Mouse (Mus musculus): ENCODE results near the gene Urgcp. TPM values are rescaled to one million over a fixed set of nuclear protein-coding genes. Genes with fewer than 3 reads are reported as not detected.
"Not testable (repeated sequence)": the region's sequence is repeated elsewhere in the genome, so short reads cannot be mapped to it uniquely, and the experiment has no call there.

Gene Urgcp
- polyA plus RNA-seq (2014; fragmentation: Nextera tagmentation; extraction: Ambion mirVana): 22.5 and 25.2 TPM in 2 replicates

DNA sequence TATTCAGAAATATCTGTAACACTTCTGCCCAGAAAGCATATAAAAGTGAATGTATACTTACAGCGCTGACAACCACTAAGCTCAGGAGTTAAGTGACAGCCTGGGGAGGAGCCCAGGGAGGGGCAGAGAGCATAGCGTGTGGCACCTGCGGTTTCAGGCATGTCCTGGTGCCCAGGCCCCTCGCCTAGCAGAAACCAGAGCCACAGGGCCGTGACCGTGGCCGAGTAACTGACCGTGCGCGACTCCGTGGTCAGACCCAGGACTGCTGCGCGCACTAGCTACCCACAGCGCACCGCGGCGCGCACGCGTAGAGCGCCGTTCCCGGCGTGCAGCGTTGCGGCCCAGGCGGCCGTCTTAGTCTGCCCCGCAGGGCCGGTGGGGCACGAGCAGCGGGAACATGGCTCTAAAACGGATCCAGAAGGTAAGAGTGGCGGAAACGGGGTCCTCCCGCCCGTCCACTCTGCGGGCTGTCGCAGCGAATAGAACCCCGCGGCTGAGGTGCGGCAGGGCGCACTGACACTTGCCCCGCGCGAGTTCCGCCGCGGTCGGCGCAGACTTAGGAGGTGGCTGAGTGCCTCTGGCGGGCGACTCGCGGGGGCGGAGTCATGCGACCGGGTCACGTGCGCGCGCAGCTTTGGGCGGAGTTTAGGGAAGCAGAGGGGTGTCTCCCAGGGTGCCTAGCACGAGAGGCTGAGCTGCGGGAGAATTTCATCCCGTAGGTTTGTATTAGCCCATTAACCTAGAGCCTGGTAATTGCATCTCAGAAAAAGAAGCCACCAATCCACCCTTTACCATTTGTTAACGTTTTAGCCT, at the start of gene Urgcp:
Gene Urgcp, minus strand, starts transcription at position 557 of the 813 bp plus-strand sequence.
- under 1% methylated on average over 51 of the region's 68 CpGs for WGBS
- Histone ChIP-seq H3K4me1 (ENCODE audit: control insufficient read depth, insufficient read depth, low read length) (peaks cover 2% of the 10 kb centered on the region; the same call in 1 of the 2 replicates), H3K4me3 (ENCODE audit: low read depth, low read length) (peak within 1 kb of the TSS; percentile 82), H3K27me3 (replicated peaks; ENCODE audit: control insufficient read depth, insufficient read depth, low read length) (no peaks in the 10 kb centered on the region), H3K36me3 (ENCODE audit: control insufficient read depth, insufficient read depth, low read length) (no peaks in the 10 kb centered on the region), H3K9me3 (ENCODE audit: control insufficient read depth, low read length) (no peaks in the 10 kb centered on the region), H3K9ac (ENCODE audit: low read depth, low read length) (peak within 1 kb of the TSS; percentile 88), H3K27ac (replicated peaks; ENCODE audit: low read depth, low read length) (peak within 1 kb of the TSS; percentile 94), H3K4me2 (ENCODE audit: low read depth, low read length) (peak within 1 kb of the TSS; percentile 79)
- ATAC-seq (ENCODE audit: low read depth) (peak; percentile 98), DNase-seq (ENCODE audit: low spot score) (peak; percentile 96)

DNA sequence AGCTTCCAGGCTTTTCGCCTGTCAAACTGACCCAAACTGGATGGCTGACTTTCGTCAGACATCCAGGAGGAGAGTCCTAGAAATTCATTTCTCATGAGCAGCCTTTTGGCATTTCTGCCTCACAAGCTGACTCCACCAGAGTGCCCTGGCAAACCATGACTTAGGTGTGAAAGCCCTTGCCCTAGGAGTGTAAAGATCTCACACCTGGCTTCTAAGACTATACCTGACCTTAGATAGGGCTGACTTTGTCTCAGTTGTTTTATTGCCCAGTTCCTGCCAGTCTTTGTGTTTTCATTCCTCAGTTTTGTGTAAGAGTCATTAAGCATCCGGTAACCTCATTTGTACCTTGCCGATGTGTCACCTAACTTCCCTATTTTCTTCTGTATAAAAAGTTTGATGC, 47.3 kb upstream of the Urgcp start:
- H3K9ac ChIP-seq (ENCODE audit: low read depth, low read length); ATAC-seq (ENCODE audit: low read depth); H3K9me3 ChIP-seq (ENCODE audit: control insufficient read depth, low read length): not testable (repeated sequence)

DNA sequence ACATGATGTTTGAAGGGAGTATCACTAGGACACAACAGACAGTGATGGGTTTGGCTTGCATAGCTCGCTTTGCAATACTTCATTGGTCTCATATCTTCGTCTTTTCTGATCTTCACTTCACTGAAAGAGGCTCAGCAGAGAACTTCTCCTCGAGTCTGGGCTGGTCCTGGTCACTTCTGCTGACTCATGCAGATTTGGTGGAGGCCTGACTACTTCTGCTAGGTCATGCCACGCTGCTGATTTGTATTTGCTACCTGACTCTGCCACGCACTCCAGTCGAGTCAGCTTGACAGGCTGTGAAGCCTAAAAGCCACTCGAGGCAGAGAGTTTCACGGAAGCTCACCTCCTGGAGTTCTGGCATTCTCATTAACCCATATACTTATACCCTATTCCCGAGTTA, 45.8 kb upstream of the Urgcp start:
- Histone ChIP-seq H3K27ac (replicated peaks; ENCODE audit: low read depth, low read length) (no peak overlapping the region), H3K9me3 (ENCODE audit: control insufficient read depth, low read length) (no peaks in the 10 kb centered on the region), H3K4me3 (ENCODE audit: low read depth, low read length) (no peak overlapping the region), H3K4me2 (ENCODE audit: low read depth, low read length) (no peak overlapping the region), H3K36me3 (ENCODE audit: control insufficient read depth, insufficient read depth, low read length) (no peaks in the 10 kb centered on the region), H3K9ac (ENCODE audit: low read depth, low read length) (no peak overlapping the region), H3K4me1 (ENCODE audit: control insufficient read depth, insufficient read depth, low read length) (peaks cover 2% of the 10 kb centered on the region; the same call in 1 of the 2 replicates), H3K27me3 (replicated peaks; ENCODE audit: control insufficient read depth, insufficient read depth, low read length) (no peaks in the 10 kb centered on the region)
- no peak for DNase-seq (ENCODE audit: low spot score)
- WGBS: 85% methylated on average over 9 of the region's 9 CpGs
- ATAC-seq (ENCODE audit: low read depth): no peak

More for the DNA sequence above, 47.3 kb upstream of the Urgcp start:
- H3K27ac ChIP-seq (replicated peaks; ENCODE audit: low read depth, low read length); DNase-seq (ENCODE audit: low spot score); H3K4me2 ChIP-seq (ENCODE audit: low read depth, low read length); H3K36me3 ChIP-seq (ENCODE audit: control insufficient read depth, insufficient read depth, low read length); H3K27me3 ChIP-seq (replicated peaks; ENCODE audit: control insufficient read depth, insufficient read depth, low read length); H3K4me3 ChIP-seq (ENCODE audit: low read depth, low read length); H3K4me1 ChIP-seq (ENCODE audit: control insufficient read depth, insufficient read depth, low read length): not testable (repeated sequence)
- 91% methylated on average over 4 of the region's 4 CpGs for WGBS

DNA sequence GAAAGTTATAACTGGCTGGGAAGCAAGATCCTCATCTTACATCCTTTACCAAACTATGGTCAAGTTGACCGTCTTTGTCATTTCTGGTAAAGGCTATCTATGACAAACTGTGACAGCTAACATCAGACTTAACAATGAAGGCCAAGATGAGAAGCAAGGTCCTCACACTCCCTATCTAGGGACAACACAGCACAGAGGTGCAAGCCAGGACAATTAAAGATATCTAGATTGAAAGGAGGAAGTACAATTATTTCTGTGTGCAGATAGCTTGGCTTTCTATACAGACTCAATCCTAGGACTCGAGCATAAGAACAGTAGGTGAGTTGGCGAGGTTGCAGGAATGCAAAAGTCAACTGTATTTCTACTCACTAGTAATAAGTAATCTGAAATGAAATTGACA, 43.5 kb upstream of the Urgcp start:
- no peak overlapping the region for H3K9ac ChIP-seq (ENCODE audit: low read depth, low read length)
- H3K9me3 ChIP-seq (ENCODE audit: control insufficient read depth, low read length): no peaks in the 10 kb centered on the region
- no peak overlapping the region for H3K4me2 ChIP-seq (ENCODE audit: low read depth, low read length)
- ATAC-seq (ENCODE audit: low read depth): no peak
- DNase-seq (ENCODE audit: low spot score): no peak
- 82% methylated on average over 3 of the region's 3 CpGs for WGBS
- H3K4me1 ChIP-seq (ENCODE audit: control insufficient read depth, insufficient read depth, low read length): peaks cover 3% of the 10 kb centered on the region; the same call in 1 of the 2 replicates
- H3K27ac ChIP-seq (replicated peaks; ENCODE audit: low read depth, low read length): no peak overlapping the region
- H3K27me3 ChIP-seq (replicated peaks; ENCODE audit: control insufficient read depth, insufficient read depth, low read length): no peaks in the 10 kb centered on the region
- no peak overlapping the region for H3K4me3 ChIP-seq (ENCODE audit: low read depth, low read length)
- H3K36me3 ChIP-seq (ENCODE audit: control insufficient read depth, insufficient read depth, low read length): peaks cover 6% of the 10 kb centered on the region; the same call in 1 of the 2 replicates

DNA sequence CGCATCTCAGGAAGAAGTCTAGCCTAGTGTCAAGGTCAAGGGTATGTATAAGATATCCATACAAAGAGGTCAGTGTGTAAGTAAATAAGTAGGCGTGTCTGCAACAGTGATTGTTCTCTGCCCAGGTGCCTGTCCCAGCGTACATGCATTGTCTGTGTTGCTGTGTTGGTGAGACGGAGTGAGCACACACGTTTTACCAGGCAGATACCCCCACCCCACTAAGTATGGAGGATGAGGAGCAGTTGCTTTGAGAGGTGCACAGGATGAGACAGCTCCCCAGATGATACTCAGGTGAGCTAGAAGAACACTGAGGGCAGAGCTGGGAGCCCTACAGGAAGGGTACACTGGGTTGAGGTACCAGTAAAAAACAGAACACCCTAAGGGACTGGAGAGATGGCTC, 42.0 kb upstream of the Urgcp start:
- H3K36me3 ChIP-seq (ENCODE audit: control insufficient read depth, insufficient read depth, low read length): peaks cover 21% of the 10 kb centered on the region
- no peak overlapping the region for H3K27ac ChIP-seq (replicated peaks; ENCODE audit: low read depth, low read length)
- no peaks in the 10 kb centered on the region for H3K27me3 ChIP-seq (replicated peaks; ENCODE audit: control insufficient read depth, insufficient read depth, low read length)
- WGBS: 80% methylated on average over 5 of the region's 5 CpGs
- ATAC-seq (ENCODE audit: low read depth) (no peak), DNase-seq (ENCODE audit: low spot score) (no peak)
- H3K4me1 ChIP-seq (ENCODE audit: control insufficient read depth, insufficient read depth, low read length): peaks cover 3% of the 10 kb centered on the region; the same call in 1 of the 2 replicates
- no peak overlapping the region for H3K4me3 ChIP-seq (ENCODE audit: low read depth, low read length)
- no peaks in the 10 kb centered on the region for H3K9me3 ChIP-seq (ENCODE audit: control insufficient read depth, low read length)
- H3K4me2 ChIP-seq (ENCODE audit: low read depth, low read length): no peak overlapping the region
- H3K9ac ChIP-seq (ENCODE audit: low read depth, low read length): no peak overlapping the region

DNA sequence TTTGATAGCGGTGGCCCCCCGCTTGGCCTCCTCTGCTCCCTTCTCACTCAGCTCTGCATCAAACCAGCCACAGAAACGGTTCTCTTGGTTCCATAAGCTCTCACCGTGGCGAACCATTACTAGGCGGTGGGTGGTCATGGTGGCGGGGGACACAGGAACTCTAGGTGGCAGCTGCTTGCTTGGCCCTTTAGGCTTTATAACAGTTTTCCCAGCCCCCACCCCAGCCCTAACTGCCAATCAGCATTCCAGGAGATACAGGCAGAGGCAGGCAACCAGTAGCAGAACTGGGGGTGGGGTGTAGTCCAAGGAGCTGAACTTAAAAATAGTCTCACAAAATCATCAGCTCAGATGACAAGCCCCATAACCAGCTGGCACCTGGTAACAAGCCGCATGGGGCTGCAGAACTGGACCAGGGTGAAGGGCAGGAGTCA, 41.4 kb upstream of the Urgcp start, which contains the start of gene Pgam2:
Gene Pgam2, minus strand, starts transcription at position 183 of the 431 bp plus-strand sequence.
- Histone ChIP-seq H3K27me3 (replicated peaks; ENCODE audit: control insufficient read depth, insufficient read depth, low read length) (no peaks in the 10 kb centered on the region), H3K9ac (ENCODE audit: low read depth, low read length) (peak within 1 kb of the TSS; percentile 28; the same call in 1 of the 2 replicates), H3K4me1 (ENCODE audit: control insufficient read depth, insufficient read depth, low read length) (peaks cover 3% of the 10 kb centered on the region; the same call in 1 of the 2 replicates), H3K4me2 (ENCODE audit: low read depth, low read length) (peak within 1 kb of the TSS; percentile 21; the same call in 1 of the 2 replicates), H3K4me3 (ENCODE audit: low read depth, low read length) (peak within 1 kb of the TSS; percentile 10; the same call in 1 of the 2 replicates), H3K27ac (replicated peaks; ENCODE audit: low read depth, low read length) (no peak within 1 kb of the TSS; the same call in 1 of the 2 replicates), H3K9me3 (ENCODE audit: control insufficient read depth, low read length) (no peaks in the 10 kb centered on the region), H3K36me3 (ENCODE audit: control insufficient read depth, insufficient read depth, low read length) (peaks cover 27% of the 10 kb centered on the region)
- ATAC-seq (ENCODE audit: low read depth) (peak; percentile 68), DNase-seq (ENCODE audit: low spot score) (peak; percentile 68)
- 51% methylated on average over 8 of the region's 8 CpGs for WGBS

DNA sequence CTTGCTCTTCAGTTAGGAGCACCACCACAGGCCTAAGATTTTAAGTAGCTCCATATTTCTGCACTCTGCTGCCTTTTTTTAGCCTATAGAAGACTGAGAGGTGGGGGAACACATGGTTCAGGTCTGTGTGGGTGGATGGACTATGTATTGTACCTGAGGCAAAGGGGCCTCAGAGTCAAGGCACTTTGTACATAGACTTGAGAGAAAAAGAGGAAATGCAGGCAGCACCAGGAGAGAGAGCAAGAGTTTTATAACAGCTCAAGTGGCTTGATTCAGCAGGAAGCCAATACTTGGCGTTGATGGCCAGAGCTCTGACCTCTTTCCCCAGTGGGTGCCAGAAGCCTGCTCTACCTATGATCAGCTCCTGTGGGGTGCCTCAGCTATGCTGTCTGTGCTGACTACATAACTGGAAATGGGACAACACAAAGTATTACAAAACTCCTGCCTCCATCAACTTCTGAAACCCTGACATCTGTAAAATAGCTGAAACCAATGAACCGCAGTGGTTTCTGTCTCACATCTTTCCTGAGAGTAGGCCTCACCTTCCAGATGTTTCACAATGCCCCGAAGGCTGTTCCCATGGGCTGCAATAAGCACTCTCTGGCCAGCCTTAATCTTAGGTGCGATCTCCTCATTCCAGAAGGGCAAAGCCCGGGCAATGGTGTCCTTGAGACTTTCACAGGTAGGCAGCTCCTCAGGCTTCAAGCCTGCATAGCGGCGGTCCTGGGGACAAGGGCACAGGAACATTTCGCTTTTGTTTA, 40.5 kb upstream of the Urgcp start:
- Histone ChIP-seq H3K27me3 (replicated peaks; ENCODE audit: control insufficient read depth, insufficient read depth, low read length) (no peaks in the 10 kb centered on the region), H3K36me3 (ENCODE audit: control insufficient read depth, insufficient read depth, low read length) (peaks cover 36% of the 10 kb centered on the region), H3K9me3 (ENCODE audit: control insufficient read depth, low read length) (no peaks in the 10 kb centered on the region), H3K4me1 (ENCODE audit: control insufficient read depth, insufficient read depth, low read length) (peaks cover 3% of the 10 kb centered on the region; the same call in 1 of the 2 replicates), H3K4me2 (ENCODE audit: low read depth, low read length) (peak overlapping the region; percentile 21; the same call in 1 of the 2 replicates), H3K4me3 (ENCODE audit: low read depth, low read length) (peak overlapping the region; percentile 10; the same call in 1 of the 2 replicates), H3K9ac (ENCODE audit: low read depth, low read length) (peak overlapping the region; percentile 28; the same call in 1 of the 2 replicates), H3K27ac (replicated peaks; ENCODE audit: low read depth, low read length) (no peak overlapping the region; the same call in 1 of the 2 replicates)
- ATAC-seq (ENCODE audit: low read depth) (no peak), DNase-seq (ENCODE audit: low spot score) (no peak)
- 63% methylated on average over 8 of the region's 8 CpGs for WGBS

DNA sequence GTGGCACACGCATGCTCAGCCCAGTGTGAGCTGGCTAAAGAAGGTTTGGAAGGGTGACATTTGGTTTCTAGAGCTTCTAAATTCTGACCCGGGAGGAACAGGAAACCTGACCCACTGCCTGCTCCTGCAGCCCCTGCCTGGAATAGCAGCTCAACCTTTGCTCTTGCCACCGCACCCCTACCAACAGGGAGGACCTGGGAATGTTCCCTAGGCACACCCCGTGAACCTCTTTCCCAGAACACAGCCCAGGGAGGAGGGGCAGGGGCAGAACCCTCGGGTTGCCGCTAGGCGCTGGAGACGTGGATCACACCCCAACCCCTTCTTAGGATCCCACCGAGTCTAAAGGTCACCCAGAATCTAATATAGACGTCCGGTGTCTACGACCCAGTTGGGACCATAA, 39.8 kb upstream of the Urgcp start:
- H3K9me3 ChIP-seq (ENCODE audit: control insufficient read depth, low read length): no peaks in the 10 kb centered on the region
- no peaks in the 10 kb centered on the region for H3K27me3 ChIP-seq (replicated peaks; ENCODE audit: control insufficient read depth, insufficient read depth, low read length)
- ATAC-seq (ENCODE audit: low read depth) (no peak), DNase-seq (ENCODE audit: low spot score) (no peak)
- H3K4me2 ChIP-seq (ENCODE audit: low read depth, low read length): no peak overlapping the region
- H3K9ac ChIP-seq (ENCODE audit: low read depth, low read length): no peak overlapping the region
- peaks cover 42% of the 10 kb centered on the region for H3K36me3 ChIP-seq (ENCODE audit: control insufficient read depth, insufficient read depth, low read length)
- no peak overlapping the region for H3K4me3 ChIP-seq (ENCODE audit: low read depth, low read length)
- no peak overlapping the region for H3K27ac ChIP-seq (replicated peaks; ENCODE audit: low read depth, low read length)
- H3K4me1 ChIP-seq (ENCODE audit: control insufficient read depth, insufficient read depth, low read length): peaks cover 3% of the 10 kb centered on the region; the same call in 1 of the 2 replicates
- WGBS: 57% methylated on average over 11 of the region's 12 CpGs
